Mouse (Mus musculus) brain, embryonic 18.5 days (tissue): ENCODE results near the gene Ceacam2.
"Not testable (repeated sequence)": the region's sequence is repeated elsewhere in the genome, so short reads cannot be mapped to it uniquely, and the experiment has no call there.

ENCODE experiments used
- DNase-seq: peaks from one replicate; pipeline ENCODE4 v3.0.0-alpha.2; 2012; ENCODE audit warnings: low read depth, low spot score

Gene Ceacam2

GRCm38 (mm10) chr7:25539376-25539907 lies at the start of gene Ceacam2:
Gene Ceacam2, minus strand, starts transcription at chr7:25539857.
- not testable (repeated sequence) for DNase-seq

- DNase-seq: no peak
Observed at GRCm38 (mm10) chr7:25585351-25586204, 45.9 kb upstream of the Ceacam2 start.

- no peak for DNase-seq
Observed at GRCm38 (mm10) chr7:25584651-25585050, 45.0 kb upstream of the Ceacam2 start.

- no peak for DNase-seq
Observed at GRCm38 (mm10) chr7:25582301-25582810, 42.7 kb upstream of the Ceacam2 start.

- no peak for DNase-seq
Observed at GRCm38 (mm10) chr7:25579441-25579840, 39.8 kb upstream of the Ceacam2 start.

- not testable (repeated sequence) for DNase-seq
Observed at GRCm38 (mm10) chr7:25576793-25577437, 37.3 kb upstream of the Ceacam2 start.

GRCm38 (mm10) chr7:25576308-25576707 lies 36.7 kb upstream of the Ceacam2 start:
- DNase-seq: not testable (repeated sequence)

GRCm38 (mm10) chr7:25575870-25576269 lies 36.2 kb upstream of the Ceacam2 start:
- no peak for DNase-seq

GRCm38 (mm10) chr7:25575105-25575504 lies 35.4 kb upstream of the Ceacam2 start:
- DNase-seq: no peak

- DNase-seq: not testable (repeated sequence)
Observed at GRCm38 (mm10) chr7:25573806-25574205, 34.1 kb upstream of the Ceacam2 start.

GRCm38 (mm10) chr7:25568721-25569120 lies 29.1 kb upstream of the Ceacam2 start:
- no peak for DNase-seq

GRCm38 (mm10) chr7:25541464-25541863 lies 1.8 kb upstream of the Ceacam2 start:
- DNase-seq: not testable (repeated sequence)

GRCm38 (mm10) chr7:25539954-25540353 lies 297 bp upstream of the Ceacam2 start:
- DNase-seq: not testable (repeated sequence)

- DNase-seq: no peak
Observed at GRCm38 (mm10) chr7:25530837-25531236, 8.8 kb downstream of the Ceacam2 start.

- not testable (repeated sequence) for DNase-seq
Observed at GRCm38 (mm10) chr7:25516070-25516777, 23.4 kb downstream of the Ceacam2 start.

- peak; percentile 2 for DNase-seq
Observed at GRCm38 (mm10) chr7:25515667-25516066, 24.0 kb downstream of the Ceacam2 start.

GRCm38 (mm10) chr7:25509925-25510324 lies 29.7 kb downstream of the Ceacam2 start:
- DNase-seq: no peak

- no peak for DNase-seq
Observed at GRCm38 (mm10) chr7:25494649-25495048, 45.0 kb downstream of the Ceacam2 start.

GRCm38 (mm10) chr7:25490698-25491097 lies 49.0 kb downstream of the Ceacam2 start:
- DNase-seq: not testable (repeated sequence)

GRCm38 (mm10) chr7:25489382-25489781 lies 50.3 kb downstream of the Ceacam2 start:
- not testable (repeated sequence) for DNase-seq

- no peak for DNase-seq
Observed at GRCm38 (mm10) chr7:25486186-25486585, 53.5 kb downstream of the Ceacam2 start.

GRCm38 (mm10) chr7:25485061-25485460 lies 54.6 kb downstream of the Ceacam2 start:
- no peak for DNase-seq
